Mouse (Mus musculus) spleen, embryonic (tissue): ENCODE results near the gene Sarm1.
"Not testable (repeated sequence)": the region's sequence is repeated elsewhere in the genome, so short reads cannot be mapped to it uniquely, and the experiment has no call there.

Source experiments
- CTCF ChIA-PET: fragments of 350-600 bp; sonication (Branson Sonifier 250); formaldehyde crosslinking; loops from one replicate; lab custom pipeline; 2022; lab: Charles Lee

Gene Sarm1

GRCm38 (mm10) chr11:78497544-78498522, at the start of gene Sarm1:
Gene Sarm1, minus strand, starts transcription at chr11:78497754.
- CTCF ChIA-PET, result interaction anchor here (0.6 to 1.6 kb wide), 2 partner anchors 9 to 38 kb away, joined by 3 to 6 read pairs; no protein-coding TSS in a partner anchor

- CTCF ChIA-PET, result no interaction called here
Observed at GRCm38 (mm10) chr11:78545181-78545580, 47.6 kb upstream of the Sarm1 start.

GRCm38 (mm10) chr11:78544449-78545111, 47.0 kb upstream of the Sarm1 start:
- CTCF ChIA-PET, result no interaction called here

GRCm38 (mm10) chr11:78540358-78540757, 42.8 kb upstream of the Sarm1 start:
- CTCF ChIA-PET, result no interaction called here

- CTCF ChIA-PET, result interaction anchor here (0.7 kb wide), 1 partner anchor 15 kb away, joined by 3 read pairs; no protein-coding TSS in a partner anchor
Observed at GRCm38 (mm10) chr11:78536690-78537084, 39.1 kb upstream of the Sarm1 start.

GRCm38 (mm10) chr11:78536080-78536689, 38.6 kb upstream of the Sarm1 start, which contains the start of the genes Tnfaip1 and Ift20:
Gene Tnfaip1, minus strand, starts transcription at chr11:78536332.
Gene Ift20, plus strand, starts transcription at chr11:78536361.
- CTCF ChIA-PET, result interaction anchor here (0.7 to 1.0 kb wide), 2 partner anchors 16 to 40 kb away, joined by 3 to 6 read pairs; no protein-coding TSS in a partner anchor

GRCm38 (mm10) chr11:78535376-78536079, 38.0 kb upstream of the Sarm1 start:
- CTCF ChIA-PET, result interaction anchor here (0.5 to 1.0 kb wide), 2 partner anchors 39 to 628 kb away, joined by 3 to 6 read pairs; no protein-coding TSS in a partner anchor

- CTCF ChIA-PET, result no interaction called here
Observed at GRCm38 (mm10) chr11:78534516-78534915, 37.0 kb upstream of the Sarm1 start.

- CTCF ChIA-PET, result not testable (repeated sequence)
Observed at GRCm38 (mm10) chr11:78531515-78531914, 34.0 kb upstream of the Sarm1 start.

- CTCF ChIA-PET, result no interaction called here
Observed at GRCm38 (mm10) chr11:78531046-78531445, 33.5 kb upstream of the Sarm1 start.

GRCm38 (mm10) chr11:78530001-78530400, 32.4 kb upstream of the Sarm1 start:
- CTCF ChIA-PET, result no interaction called here

GRCm38 (mm10) chr11:78528714-78529113, 31.2 kb upstream of the Sarm1 start:
- CTCF ChIA-PET, result no interaction called here

- CTCF ChIA-PET, result no interaction called here
Observed at GRCm38 (mm10) chr11:78524838-78525237, 27.3 kb upstream of the Sarm1 start.

GRCm38 (mm10) chr11:78523241-78523955, 25.8 kb upstream of the Sarm1 start:
- CTCF ChIA-PET, result interaction anchor here (0.7 kb wide), 1 partner anchor 9 kb away, joined by 12 read pairs; no protein-coding TSS in a partner anchor

GRCm38 (mm10) chr11:78522481-78522997, 25.0 kb upstream of the Sarm1 start:
- CTCF ChIA-PET, result interaction anchor here (0.8 kb wide), 1 partner anchor 10 kb away, joined by 3 read pairs; no protein-coding TSS in a partner anchor

GRCm38 (mm10) chr11:78521880-78522279, 24.3 kb upstream of the Sarm1 start:
- CTCF ChIA-PET, result interaction anchor here (0.8 kb wide), 1 partner anchor 11 kb away, joined by 3 read pairs; no protein-coding TSS in a partner anchor

GRCm38 (mm10) chr11:78518931-78519330, 21.4 kb upstream of the Sarm1 start:
- CTCF ChIA-PET, result interaction anchor here (0.6 kb wide), 1 partner anchor 22 kb away, joined by 3 read pairs; no protein-coding TSS in a partner anchor

- CTCF ChIA-PET, result no interaction called here
Observed at GRCm38 (mm10) chr11:78515549-78516325, 18.2 kb upstream of the Sarm1 start.
